Mouse (Mus musculus) lung, adult 2 months (tissue): Measurements from ENCODE around the gene Osbpl7. TPM values are rescaled to one million over a fixed set of nuclear protein-coding genes. Genes with fewer than 3 reads are reported as not detected.

Experiments
- DNase-seq: peaks from one replicate; pipeline ENCODE4 v3.0.0; 2022
- H3K4me1 ChIP-seq: fragments of 200-500 bp; 2 replicates; pipeline ENCODE4 v1.6.1; 2011; ENCODE audit warnings: low read length; ENCODE audit not compliant: control insufficient read depth, insufficient read depth
- H3K4me3 ChIP-seq: fragments of 200-500 bp; replicated peaks from 2 replicates; pipeline ENCODE3; 2011; ENCODE audit warnings: low read depth, mild to moderate bottlenecking, control low read depth, low read length; ENCODE audit errors: extremely low read depth
- CTCF ChIP-seq: fragments of 200-500 bp; IDR thresholded peaks from 2 replicates; pipeline ENCODE4 v1.5.1; 2011; ENCODE audit warnings: mild to moderate bottlenecking, low read length, control low read depth; ENCODE audit not compliant: insufficient read depth
- POLR2A ChIP-seq: fragments of 200-500 bp; IDR thresholded peaks from 2 replicates; pipeline ENCODE4 v1.6.1; 2011; ENCODE audit warnings: low read depth, mild to moderate bottlenecking, control low read depth, low read length, borderline replicate concordance; ENCODE audit errors: extremely low read depth
- WGBS: fragments of 180-500 bp; shearing (Covaris S2); methylation state at CpG from one replicate; pipeline ENCODE4 v1.1.7; 2018; 5-methylcytosine and 5-hydroxymethylcytosine counted together
- polyA plus RNA-seq: library from polyadenylated mRNA; depleted of rRNA; stranded (reverse); fragments of >200 nt; gene quantifications from 2 replicates; pipeline ENCODE4 v1.2.3, GENCODE M21; 2012

Gene Osbpl7
- polyA plus RNA-seq, 1 experiment, result 18.1 TPM

DNA sequence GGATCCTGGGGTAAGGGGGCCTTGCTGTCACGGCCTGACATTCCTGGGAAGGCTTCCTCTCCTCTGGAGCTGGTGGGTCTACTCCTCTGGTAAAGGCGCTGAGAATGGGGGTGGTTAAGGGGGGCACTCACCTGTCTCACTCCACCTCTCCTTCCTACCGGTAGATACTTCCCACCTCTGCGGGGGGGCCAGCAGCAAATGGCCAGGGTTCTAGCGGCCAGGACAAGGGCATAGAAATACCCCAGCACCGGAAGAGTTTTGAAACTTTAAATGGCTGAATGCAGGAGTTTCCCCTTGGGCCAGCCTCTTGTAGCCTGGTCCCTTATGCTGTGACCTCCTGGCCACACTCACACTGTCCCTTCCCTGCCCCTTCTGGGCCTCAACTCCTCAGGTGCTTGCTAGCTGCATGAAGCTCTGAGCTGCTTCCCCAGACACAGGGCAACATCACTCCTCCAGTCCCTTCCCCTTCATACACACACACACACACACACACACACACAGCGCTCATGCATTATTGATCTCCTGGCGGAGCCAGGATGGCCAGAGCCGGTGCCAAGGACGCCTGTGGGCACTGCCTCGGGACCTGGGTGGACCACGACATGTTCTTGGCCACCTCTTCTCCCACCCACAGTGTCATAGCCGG lies 637 bp downstream of the Osbpl7 start:
- WGBS, result 13% methylated on average over 13 of the region's 13 CpGs
- no peak for DNase-seq
- Histone ChIP-seq H3K4me3 (peak overlapping the region; percentile 92), H3K4me1 (peaks cover 19% of the 10 kb centered on the region)
- TF ChIP-seq CTCF (no peak), POLR2A (no peak)

- H3K4me3 ChIP-seq, result peak overlapping the region; percentile 6
- TF ChIP-seq POLR2A (no peak), CTCF (no peak)
- H3K4me1 ChIP-seq, result peaks cover 19% of the 10 kb centered on the region
- 22% methylated on average over 11 of the region's 11 CpGs for WGBS
- DNase-seq, result peak; percentile 71
Measured at GRCm38 (mm10) chr11:97052219-97052646, 1.8 kb downstream of the Osbpl7 start.

- Histone ChIP-seq H3K4me1 (no peaks in the 10 kb centered on the region), H3K4me3 (no peak overlapping the region)
- TF ChIP-seq CTCF (no peak), POLR2A (no peak)
- WGBS, result 42% methylated on average over 9 of the region's 9 CpGs
- DNase-seq, result no peak
Measured at GRCm38 (mm10) chr11:97063274-97063920, 13.0 kb downstream of the Osbpl7 start.

DNA sequence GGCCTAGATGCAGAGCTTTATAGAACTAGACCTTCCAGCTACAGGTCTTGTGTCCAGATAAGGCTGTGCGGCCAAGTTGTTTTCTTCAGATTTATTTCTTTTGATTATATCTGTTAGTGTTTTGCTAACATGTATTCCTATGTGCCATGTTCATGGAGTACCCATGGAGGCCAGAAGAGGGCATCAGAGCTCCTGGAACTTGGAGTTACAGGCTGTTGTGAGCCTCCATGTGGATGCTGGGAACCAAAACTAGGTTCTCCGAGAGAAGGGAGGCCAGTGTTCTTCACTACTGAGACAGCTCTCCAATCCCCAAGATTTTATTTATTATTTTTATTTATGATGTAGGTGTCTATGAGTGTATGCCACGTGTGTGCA lies 13.5 kb downstream of the Osbpl7 start:
- WGBS, result 78% methylated on average over 3 of the region's 3 CpGs
- TF ChIP-seq CTCF (no peak), POLR2A (no peak)
- H3K4me1 ChIP-seq, result no peaks in the 10 kb centered on the region

GRCm38 (mm10) chr11:97065538-97066295 lies 15.3 kb downstream of the Osbpl7 start:
- no peaks in the 10 kb centered on the region for H3K4me1 ChIP-seq
- no peak for DNase-seq
- TF ChIP-seq POLR2A, result no peak
- TF ChIP-seq CTCF, result no peak
- WGBS, result 81% methylated on average over 12 of the region's 12 CpGs
- no peak overlapping the region for H3K4me3 ChIP-seq

More for the DNA sequence above, 13.5 kb downstream of the Osbpl7 start:
- no peak overlapping the region for H3K4me3 ChIP-seq
- no peak for DNase-seq

GRCm38 (mm10) chr11:97066656-97067360 lies 16.4 kb downstream of the Osbpl7 start:
- TF ChIP-seq POLR2A (no peak), CTCF (no peak)
- no peaks in the 10 kb centered on the region for H3K4me1 ChIP-seq
- no peak overlapping the region for H3K4me3 ChIP-seq
- DNase-seq, result no peak
- WGBS, result 65% methylated on average over 22 of the region's 22 CpGs

DNA sequence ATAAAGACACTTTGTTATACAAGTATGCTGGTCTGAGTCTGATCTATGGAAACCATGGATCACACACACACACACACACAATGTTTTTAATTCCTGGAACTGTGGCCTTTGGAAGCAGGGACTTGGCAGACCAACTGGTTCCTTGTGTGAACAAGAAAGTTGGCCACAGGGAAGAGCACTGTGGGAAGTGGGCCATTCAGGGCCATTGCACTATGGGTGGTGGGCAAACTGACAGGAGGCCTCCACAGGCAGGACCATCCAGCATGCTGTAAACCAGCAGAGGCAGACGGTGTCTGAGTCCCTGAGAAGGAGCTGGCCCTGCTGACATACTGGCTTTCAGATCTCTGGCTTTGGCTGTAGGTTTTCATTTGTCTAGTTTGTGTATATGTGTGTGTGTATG lies 18.9 kb downstream of the Osbpl7 start:
- WGBS, result 64% methylated on average over 1 of the region's 1 CpGs
- Histone ChIP-seq H3K4me1 (no peaks in the 10 kb centered on the region), H3K4me3 (no peak overlapping the region)
- TF ChIP-seq CTCF, result no peak
- TF ChIP-seq POLR2A, result no peak
- DNase-seq, result no peak

DNA sequence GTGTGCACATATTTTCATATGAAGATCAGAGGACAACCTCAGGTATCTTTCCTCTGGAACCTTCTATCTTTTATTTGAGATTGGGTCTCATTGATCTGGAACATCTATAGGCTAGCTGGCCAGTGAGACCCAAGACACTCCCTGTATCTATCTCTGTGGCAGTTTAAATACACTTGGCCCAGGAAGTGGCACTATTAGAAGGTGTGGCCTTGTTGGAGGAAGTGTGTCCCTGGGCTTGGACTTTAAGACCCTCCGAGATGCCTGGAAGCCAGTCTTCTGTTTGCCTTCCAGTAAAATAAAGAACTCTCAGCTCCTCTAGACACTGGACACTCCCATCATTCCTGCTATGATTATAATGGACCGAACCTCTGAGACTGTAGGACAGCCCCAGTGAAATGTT lies 19.3 kb downstream of the Osbpl7 start:
- Histone ChIP-seq H3K4me1 (no peaks in the 10 kb centered on the region), H3K4me3 (no peak overlapping the region)
- 54% methylated on average over 2 of the region's 2 CpGs for WGBS
- DNase-seq, result no peak
- TF ChIP-seq POLR2A (no peak), CTCF (no peak)

GRCm38 (mm10) chr11:97071129-97071528 lies 20.7 kb downstream of the Osbpl7 start:
- TF ChIP-seq POLR2A (no peak), CTCF (no peak)
- DNase-seq, result no peak
- Histone ChIP-seq H3K4me3 (no peak overlapping the region), H3K4me1 (no peaks in the 10 kb centered on the region)
- WGBS, result 45% methylated on average over 1 of the region's 1 CpGs
